Mouse (Mus musculus): ENCODE data around the gene Krtdap.
"Not testable (repeated sequence)": the region's sequence is repeated elsewhere in the genome, so short reads cannot be mapped to it uniquely, and the experiment has no call there.

Krtdap gene

DNA sequence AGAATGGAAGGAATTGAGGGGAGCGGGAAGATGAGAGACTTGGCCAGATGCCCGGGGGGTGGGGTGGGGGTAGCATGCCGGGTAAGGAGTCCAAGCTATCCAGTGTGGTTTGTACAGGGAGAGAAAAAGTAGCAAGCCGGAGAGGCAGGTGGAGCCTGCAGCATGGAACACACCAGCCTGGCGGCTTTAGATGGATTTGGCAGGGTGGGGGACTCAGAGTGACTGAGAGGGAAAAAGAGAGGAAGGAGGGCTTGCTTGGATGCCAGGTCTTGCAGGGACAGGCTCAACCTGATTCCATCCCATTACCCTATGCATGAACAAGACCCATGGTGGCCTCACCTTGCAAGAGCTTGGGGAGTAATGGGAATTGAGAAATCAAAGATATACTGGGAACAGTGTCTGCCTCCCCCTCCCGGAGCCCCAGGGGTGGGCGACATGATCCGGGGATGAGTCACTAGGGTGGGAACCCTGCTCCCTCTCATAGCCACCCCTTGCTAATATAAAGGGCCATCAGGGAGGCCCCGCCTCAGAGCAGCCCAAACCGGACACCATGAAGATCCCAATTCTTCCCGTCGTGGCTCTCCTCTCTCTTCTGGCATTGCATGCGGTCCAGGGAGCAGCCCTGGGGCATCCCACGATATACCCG is at the start of gene Krtdap:
Gene Krtdap, plus strand, starts transcription at position 520 of the 646 bp plus-strand sequence.
- no peak for DNase-seq (ENCODE audit: low spot score in 2 of 2)

DNA sequence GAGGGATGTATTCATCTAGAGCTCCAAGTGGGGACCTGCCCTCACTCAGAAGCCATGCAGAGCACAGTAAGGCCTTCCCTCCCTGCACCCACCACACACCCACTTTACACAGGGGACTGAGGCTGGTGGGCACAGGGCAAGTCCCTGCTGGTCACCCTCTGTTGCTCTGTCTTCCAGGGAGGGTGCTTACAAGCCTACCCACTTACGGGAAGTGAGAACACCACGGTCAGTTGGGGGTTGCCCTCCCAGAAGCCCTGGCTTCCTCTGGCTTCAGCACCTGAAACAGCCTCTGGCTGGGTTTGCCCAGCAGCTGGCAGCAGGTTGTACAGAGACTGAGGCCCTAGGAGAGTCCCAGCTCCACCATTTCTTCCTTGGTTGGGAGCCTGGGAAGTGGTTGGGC is 45.1 kb upstream of the Krtdap start:
- not testable (repeated sequence) for DNase-seq (ENCODE audit: low spot score in 2 of 2)

DNA sequence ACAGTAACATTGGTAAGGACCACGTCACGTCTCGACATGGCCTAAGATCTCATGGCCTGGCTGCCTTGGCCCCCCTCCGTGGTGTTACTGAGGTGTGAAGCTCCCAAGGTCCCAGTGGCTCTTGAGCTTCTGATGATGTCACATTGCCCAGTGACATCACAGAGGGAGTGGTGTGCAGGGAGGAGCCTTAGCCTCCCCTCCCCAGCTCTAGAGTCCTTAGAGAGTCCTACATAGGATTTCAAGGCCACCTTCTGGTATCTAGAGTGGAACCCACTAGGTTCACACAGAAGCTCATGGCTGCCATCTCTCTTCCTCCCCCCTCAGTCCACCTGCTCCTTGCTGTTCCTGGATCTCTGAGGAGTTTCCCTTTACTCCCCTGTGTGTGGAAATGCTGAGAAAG is 44.1 kb upstream of the Krtdap start, which contains the start of gene Gapdhs:
Gene Gapdhs, minus strand, starts transcription at position 65 of the 400 bp plus-strand sequence.
- DNase-seq (ENCODE audit: low spot score in 2 of 2), result not testable (repeated sequence)

DNA sequence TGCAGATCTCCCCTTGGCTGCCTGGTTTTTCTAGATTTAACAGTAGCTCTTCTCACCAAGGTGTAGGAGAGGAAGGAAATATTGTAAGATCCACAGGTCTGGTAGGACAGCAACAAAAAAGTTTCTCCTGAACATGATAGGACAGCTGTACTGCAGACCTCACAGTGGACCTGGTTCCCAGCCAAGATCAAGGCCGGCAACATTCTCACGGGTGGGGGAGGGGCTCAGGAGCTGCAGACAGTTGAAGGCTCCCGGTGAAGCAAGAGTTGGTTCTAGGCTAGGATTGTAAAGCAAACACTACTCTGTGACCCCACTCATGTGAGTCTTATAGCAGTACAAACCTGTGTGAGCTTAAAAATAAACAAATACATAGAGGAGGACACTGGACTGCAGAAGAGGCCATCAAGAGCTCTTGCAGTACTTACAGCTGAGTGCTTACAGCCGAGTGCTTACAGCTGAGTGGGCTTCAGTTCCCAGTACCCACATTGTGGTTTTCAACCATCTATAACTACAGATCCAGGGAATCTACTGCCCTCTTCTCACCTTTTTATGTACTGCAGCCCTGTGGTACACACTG is 43.6 kb upstream of the Krtdap start:
- no peak for DNase-seq (ENCODE audit: low spot score in 2 of 2)

DNA sequence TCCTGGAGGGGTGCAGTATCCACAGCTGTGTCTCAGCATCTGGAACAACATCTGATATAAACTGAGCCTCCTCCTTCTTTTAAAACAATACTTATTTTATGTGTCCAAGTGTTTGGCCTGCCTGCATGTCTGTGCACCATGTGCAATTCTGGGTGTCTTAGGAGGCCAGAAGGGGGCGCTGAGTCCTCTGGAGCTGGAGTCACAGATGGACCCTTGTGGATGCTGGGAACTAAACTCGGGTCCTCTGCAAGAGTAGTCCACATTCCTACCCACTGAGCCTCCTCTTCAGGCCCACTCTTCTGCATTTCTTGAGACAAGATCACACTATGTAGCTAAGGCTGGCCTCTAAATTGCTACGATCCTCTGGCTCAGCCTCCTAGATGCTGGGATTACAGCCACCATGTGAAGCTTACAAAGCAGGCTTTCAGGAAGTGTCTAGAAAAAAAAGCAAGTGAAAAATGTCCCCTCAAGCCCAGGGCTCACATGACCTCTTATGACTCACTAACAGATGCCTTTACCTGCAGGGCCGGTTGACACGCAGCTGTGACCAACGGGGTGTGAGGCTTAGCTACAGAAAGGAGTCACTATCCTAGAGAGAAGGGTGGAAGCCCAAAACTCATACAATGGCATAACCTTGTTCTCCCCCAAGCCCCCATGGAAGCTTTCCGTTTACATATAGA is 40.0 kb upstream of the Krtdap start:
- DNase-seq (ENCODE audit: low spot score in 2 of 2), result no peak

DNA sequence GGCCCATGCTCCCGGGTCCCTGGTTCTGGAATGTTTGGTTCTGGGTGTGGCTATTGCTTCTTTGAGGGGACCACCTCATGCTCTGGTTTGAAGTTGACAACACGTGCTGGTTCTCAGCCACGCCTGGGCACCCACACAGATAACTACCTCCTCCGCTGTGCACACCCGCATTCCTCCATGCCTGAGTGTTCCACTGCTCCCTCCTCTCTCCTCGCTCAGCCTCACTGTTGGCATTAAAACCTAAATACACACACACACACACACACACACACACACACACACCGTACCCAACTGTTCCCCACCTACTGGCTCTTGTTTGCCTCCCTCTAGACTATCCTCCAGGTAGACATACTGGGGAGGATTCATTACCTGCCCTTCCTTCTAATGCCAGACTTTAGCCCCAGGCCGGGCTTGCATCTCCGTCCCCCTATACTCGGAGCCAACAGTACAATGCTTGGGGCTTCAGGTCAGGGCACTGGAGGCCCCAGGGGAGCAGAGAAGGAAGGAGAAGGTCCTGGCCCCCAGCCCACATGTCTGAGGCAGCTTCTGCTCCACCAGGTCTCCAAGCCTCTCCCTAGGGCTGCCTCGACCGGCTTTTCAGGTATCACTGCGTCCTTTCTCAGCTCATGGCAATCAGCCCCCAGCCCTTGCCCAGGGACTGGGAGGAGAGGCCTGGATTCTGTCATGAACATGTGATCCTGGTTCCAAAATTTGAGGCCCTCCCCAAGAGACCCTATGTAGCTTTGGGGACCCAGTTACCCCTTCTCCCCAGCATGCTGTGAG is 37.7 kb upstream of the Krtdap start:
- DNase-seq (ENCODE audit: low spot score in 2 of 2), result no peak

DNA sequence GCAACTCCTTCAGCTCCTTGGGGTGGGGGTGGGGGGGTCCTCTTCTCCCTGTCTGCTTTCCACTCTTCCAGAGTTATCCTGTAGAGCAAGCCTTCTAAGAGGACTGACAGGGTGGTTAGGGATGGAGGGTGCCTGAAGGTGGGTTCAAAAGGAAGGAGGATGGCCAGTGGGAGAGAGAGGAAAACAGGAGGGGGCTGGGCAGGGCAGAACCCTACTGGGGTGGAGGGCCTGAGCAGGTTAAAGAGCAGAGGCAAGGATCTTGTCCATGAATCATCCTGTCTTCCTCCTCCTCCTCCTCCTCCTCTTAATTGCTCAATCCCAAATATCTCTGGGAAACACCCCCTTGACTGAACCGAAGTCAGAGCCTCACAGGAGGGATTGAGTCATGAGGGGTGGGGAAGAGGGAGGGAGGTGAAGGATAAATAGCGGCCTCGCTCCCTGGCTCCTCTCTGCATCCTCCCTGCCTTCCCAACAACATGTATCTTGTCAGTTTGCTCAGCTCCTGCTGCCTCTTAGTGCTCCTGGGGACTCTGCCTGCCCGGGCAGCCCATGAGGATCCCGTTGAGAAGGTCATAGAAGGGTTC is 36.5 kb upstream of the Krtdap start, which contains the start of gene Sbsn:
Gene Sbsn, plus strand, starts transcription at position 386 of the 584 bp plus-strand sequence.
- no peak for DNase-seq (ENCODE audit: low spot score in 2 of 2)

DNA sequence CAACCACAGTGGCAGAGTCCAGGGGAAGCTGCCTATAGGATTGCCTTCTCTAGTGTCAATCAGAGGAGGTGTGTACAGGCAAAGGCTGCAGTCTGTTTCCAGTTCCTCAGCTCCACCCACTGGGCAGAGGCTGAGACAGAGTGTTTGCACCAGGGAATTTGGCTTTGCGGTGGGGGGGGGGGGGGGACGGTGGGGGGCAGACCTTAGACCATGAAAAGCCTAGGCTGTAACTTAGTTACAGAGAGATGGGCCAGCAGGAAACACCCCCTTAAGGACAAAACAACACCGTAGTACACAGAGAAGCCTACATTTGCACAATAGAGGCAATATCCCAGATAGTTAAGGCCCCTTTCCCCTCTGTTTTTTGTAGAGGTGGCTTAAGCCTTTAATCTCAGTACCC is 30.7 kb upstream of the Krtdap start:
- no peak for DNase-seq (ENCODE audit: low spot score in 2 of 2)

DNA sequence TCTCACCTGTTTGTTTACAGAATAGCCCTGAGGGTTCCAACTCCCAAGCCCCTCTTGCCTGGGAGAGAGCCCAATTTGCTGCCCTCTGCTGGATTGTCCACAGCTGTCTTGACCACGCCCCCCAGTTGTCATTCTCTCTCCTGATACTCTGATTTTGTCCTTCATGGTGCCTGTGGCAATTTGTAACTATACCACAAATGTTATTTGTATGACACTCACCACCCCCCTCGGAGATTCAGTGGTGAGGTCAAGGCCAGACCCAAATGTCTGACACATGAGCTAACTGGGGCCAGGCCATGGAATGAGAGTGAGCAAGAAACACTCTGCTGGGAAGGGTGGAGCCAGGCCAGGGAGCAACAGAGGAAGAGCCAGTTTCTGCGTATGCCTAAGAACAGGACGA is 28.8 kb upstream of the Krtdap start:
- no peak for DNase-seq (ENCODE audit: low spot score in 2 of 2)

DNA sequence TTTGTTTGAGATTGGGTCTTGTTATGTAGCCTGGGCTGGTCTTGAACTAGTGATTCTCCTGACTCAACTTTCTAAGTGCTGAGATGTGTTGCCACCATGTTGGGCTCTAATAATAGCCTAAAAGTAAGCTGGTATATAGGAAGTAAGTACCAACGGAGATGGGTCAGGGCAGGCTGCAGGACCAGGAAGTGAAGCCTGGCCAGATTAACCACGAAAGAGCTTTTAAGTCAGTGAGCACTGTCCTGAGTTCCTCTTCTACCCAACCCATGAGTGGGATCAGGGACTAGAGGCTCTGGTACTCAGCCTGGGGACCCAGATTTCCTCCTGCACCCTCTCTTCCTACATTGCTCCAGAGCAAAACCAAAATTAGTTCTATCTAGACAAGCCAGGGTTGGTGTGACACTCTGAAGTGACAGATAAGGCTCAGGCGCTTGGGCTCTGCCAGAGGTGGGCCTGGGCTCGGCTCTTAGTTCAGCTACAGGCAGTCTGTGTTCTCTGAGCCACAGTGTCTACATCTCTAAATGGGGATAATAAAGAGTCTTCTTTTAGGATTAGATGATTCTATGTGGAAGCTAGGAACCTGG is 25.8 kb upstream of the Krtdap start:
- DNase-seq (ENCODE audit: low spot score in 2 of 2), result no peak

DNA sequence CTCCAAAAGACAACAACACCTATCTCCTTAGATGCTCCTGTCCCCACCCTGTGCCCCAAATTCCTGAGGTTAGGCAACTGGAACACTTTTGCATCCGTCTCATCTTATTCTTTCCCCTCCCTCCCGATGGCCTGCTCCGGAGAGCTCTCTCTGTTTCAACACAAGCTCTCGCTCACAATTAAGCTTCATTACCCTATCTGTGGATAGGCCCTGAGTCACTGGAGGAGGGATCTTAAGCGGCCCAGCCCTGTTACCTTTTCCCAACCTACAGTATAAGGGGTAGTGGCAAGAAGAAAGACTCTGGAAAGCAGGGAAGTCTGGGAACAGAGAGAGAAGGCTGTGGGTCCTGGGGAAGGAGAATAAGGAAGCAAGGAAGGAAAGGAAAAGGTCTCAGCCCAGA is 24.2 kb upstream of the Krtdap start, which contains the start of gene Dmkn:
Gene Dmkn, plus strand, starts transcription at position 301 of the 400 bp plus-strand sequence.
- DNase-seq (ENCODE audit: low spot score in 2 of 2), result no peak

DNA sequence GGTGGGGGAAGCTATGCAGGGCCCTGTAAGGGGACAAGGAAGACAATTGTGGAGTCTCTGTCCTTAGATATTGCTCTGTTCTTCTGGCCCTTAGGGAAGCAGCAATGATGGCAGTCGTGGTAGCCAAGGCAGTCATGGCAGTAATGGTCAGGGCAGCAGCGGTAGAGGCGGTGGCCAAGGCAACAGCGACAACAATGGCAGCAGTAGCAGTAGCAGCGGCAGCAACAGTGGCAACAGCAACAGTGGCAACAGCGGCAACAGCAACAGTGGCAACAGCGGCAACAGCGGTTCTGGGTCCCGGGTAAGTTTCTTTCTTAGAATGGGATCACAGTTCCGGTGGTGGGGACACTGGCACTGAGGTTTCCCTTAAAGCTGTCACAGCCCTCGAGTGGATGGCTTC is 22.5 kb upstream of the Krtdap start:
- no peak for DNase-seq (ENCODE audit: low spot score in 2 of 2)

DNA sequence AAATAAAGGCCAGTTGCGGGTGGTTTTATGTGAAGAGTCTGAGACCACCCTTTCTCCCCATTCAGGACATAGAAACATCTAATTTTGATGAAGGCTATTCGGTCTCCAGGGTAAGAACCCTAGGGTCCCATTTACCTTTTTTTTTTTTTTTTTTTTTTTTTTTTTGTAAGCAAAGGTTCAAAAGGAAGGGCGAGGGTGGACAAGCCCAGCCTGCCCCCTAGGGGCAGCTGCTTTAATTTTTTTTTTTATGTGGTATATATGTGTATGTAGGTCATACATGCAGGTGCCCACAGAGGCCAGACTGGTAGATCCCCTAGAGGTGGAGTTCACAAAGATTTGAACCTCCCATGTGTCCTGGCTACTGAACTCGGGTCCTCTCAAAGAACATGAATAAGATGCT is 21.3 kb upstream of the Krtdap start:
- no peak for DNase-seq (ENCODE audit: low spot score in 2 of 2)

DNA sequence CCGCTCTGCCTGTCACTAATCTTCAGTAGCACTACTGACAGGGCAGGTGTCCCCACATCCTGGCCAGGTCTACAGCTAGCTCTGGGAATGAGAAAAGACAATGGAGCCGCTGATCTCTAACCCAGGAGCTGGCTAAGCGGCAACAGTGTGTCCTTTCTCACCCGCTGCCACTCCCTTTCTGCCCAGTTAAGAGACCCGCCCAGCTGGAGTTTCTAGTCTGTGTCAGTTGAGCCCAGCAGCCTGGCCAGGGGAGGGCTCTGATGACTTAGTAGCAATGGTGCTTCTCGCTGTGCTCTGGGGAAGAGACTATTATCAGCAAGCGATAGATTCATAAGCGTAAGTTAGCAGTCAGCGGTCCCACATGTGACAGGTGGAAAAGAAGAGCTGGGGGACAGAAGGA is 18.5 kb upstream of the Krtdap start:
- DNase-seq (ENCODE audit: low spot score in 2 of 2), result no peak

DNA sequence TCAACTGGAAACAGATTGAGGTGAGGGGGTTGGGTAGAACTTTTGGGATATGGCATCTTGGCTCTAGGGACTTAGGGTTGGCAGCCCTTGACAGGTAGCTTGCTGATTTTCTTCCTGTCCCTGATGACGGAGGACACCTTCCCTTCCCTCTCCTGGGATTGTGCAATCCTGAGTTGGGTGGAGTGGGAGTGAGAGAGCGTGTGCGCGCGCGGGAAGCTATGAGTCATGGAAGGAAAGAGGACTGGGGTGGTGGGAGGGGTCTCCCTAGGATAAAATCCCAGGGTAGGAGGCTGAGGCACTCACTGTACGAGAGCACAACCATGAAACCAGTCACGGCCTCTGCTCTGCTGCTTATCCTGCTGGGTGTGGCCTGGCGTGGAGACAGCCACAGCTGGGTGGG is 11.6 kb upstream of the Krtdap start:
- DNase-seq (ENCODE audit: low spot score in 2 of 2), result no peak

DNA sequence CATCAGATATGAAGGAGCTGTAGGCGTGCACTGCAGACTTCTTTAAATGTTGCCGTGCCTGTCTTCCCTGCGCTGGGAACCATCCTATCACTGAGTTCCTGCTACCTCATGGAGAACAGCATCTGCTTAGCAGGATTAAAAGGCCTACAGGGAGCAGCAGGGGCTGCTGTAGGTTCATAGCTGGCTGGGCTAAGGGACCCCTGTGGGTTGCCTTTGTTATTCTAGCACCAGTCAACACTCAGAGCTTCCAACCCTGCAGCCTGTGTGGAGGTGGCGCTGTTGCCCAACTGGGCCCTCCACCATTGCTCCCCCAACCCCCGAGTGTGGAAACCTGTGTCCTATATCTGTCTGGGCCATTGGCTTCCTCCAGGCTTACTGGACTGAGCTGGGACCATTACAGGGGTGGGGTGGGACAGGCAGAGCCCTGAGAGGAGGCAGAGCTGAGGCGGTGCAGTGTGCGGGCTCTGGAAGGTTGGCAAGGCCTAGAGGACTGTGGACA is 10.6 kb upstream of the Krtdap start:
- DNase-seq (ENCODE audit: low spot score in 2 of 2), result no peak

DNA sequence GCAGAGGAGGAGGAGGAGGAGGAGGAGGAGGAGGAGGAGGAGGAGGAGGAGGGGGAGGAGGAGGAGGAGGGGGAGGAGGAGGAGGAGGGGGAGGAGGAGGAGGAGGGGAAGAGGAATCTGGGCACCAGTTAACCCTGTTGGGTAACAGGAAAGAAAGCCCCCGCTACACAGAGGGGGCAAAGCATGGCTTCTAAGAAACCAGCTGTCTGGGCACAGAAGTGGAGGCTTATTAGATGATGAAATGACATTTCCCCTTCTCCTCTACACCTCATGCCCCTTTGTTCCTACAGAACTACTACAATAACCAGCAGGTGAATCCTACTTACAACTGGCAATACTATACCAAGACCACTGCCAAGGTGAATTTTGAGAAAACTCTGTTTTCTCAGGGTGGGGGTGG is 9.8 kb upstream of the Krtdap start:
- DNase-seq (ENCODE audit: low spot score in 2 of 2), result no peak

DNA sequence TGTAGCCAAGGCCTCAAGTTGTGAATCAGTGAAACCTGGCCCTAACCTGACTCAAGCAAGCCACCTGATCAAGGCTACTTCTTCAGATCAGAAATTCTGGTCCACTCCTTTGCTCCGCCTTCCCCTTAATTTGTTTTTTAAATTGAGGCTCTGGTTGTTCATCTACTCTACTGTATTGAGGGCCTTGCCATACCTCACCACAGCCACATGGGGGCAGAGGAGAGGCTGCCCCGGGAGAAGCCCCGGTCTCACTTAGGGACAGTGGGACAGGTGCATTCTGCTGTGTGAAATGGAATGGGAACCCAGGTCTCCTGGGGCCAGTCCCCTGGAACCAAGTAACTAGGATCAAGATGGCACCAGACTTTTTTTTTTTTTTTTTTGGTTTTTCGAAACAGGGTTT is 5.9 kb upstream of the Krtdap start:
- no peak for DNase-seq (ENCODE audit: low spot score in 2 of 2)

DNA sequence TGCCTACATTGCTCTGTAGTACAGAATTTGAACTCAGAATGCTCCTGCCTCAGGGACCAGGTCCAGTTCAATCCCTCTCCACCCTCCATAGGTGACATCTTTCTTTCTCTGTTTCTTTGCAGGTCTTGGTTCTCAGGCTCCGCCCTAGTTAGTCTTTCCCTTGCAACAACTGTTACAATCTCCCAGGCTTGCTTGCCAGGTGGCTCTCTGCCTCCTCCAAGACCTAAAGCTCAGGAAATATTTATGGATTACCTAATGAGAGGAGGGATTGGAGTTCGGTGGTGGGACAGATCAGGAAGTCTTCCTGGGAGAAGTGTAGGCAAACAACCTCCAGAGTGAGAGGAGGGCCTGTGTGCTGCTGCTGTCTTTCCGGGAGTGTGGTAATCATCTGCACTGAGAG is 5.0 kb upstream of the Krtdap start:
- no peak for DNase-seq (ENCODE audit: low spot score in 2 of 2)

DNA sequence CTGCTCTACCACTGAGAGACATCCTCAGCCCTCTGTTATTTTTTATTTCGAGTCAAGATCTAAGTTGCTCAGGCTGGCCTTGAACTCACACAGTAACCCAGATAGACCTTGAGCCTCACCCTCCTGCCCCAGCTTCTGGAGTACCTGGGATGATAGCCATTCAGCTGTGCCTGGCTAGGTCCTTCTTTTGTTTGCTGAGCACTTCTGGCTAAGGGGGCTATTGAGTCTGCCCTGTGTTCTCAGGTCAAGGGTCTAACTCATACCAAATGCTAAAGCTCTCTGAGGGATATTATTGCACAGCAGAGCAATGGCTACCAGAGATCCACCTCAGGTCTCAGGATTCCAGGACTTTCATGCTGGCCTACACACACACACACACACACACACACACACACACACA is 2.5 kb upstream of the Krtdap start:
- no peak for DNase-seq (ENCODE audit: low spot score in 2 of 2)

Measured in frontal cortex, postnatal 36 days (tissue).